Mouse (Mus musculus) midbrain, embryonic 14.5 days (tissue): ENCODE data around the gene Chchd3. TPM values are rescaled to one million over a fixed set of nuclear protein-coding genes. Genes with fewer than 3 reads are reported as not detected.

Experiments used
- ATAC-seq: fragments of 200-750 bp; cut with Nextera tagmentation; 2 replicates; pipeline ENCODE4 v1.8.0; 2017; ENCODE audit warnings: moderate number of reproducible peaks, moderate library complexity; ENCODE audit not compliant: low FRiP score, low TSS enrichment
- DNase-seq: peaks from one replicate; pipeline ENCODE4 v3.0.0-alpha.2; 2015
- H3K27ac ChIP-seq: fragments of 300-500 bp; sonication (generic); replicated peaks from 2 replicates; pipeline ENCODE4 v1.5.1; 2014; ENCODE audit warnings: mild to moderate bottlenecking, low read depth, low read length, moderate library complexity
- H3K27me3 ChIP-seq: fragments of 300-500 bp; sonication (generic); 2 replicates; pipeline ENCODE4 v1.6.1; 2014; ENCODE audit warnings: low read length, control low read depth, mixed read lengths; ENCODE audit not compliant: control insufficient read depth, insufficient read depth
- H3K36me3 ChIP-seq: fragments of 300-500 bp; sonication (generic); 2 replicates; pipeline ENCODE4 v1.6.1; 2014; ENCODE audit warnings: low read length, control low read depth; ENCODE audit not compliant: control insufficient read depth, insufficient read depth
- H3K4me1 ChIP-seq: fragments of 300-500 bp; sonication (generic); 2 replicates; pipeline ENCODE4 v1.6.1; 2014; ENCODE audit warnings: mild to moderate bottlenecking, antibody characterized with exemption, low read length, control low read depth; ENCODE audit not compliant: control insufficient read depth, insufficient read depth
- H3K4me2 ChIP-seq: fragments of 300-500 bp; sonication (generic); 2 replicates; pipeline ENCODE4 v1.6.1; 2014; ENCODE audit warnings: mild to moderate bottlenecking, low read length, moderate library complexity
- H3K4me3 ChIP-seq: fragments of 300-500 bp; sonication (generic); replicated peaks from 2 replicates; pipeline ENCODE4 v1.5.1; 2014; ENCODE audit warnings: low read depth, low read length
- H3K9ac ChIP-seq: fragments of 300-500 bp; sonication (generic); replicated peaks from 2 replicates; pipeline ENCODE4 v1.6.1; 2014; ENCODE audit warnings: mild to moderate bottlenecking, low read length, moderate library complexity
- H3K9me3 ChIP-seq: fragments of 300-500 bp; sonication (generic); 2 replicates; pipeline ENCODE4 v1.6.1; 2016; ENCODE audit warnings: low read length, control low read depth, mixed read lengths; ENCODE audit not compliant: control insufficient read depth
- WGBS: fragments of 180-500 bp; shearing (Covaris S2); extraction: QIAGEN DNeasy Blood & Tissue Kit; methylation state at CpG from one replicate; pipeline ENCODE4 v1.1.7; 2014; 5-methylcytosine and 5-hydroxymethylcytosine counted together
- polyA plus RNA-seq: library from polyadenylated mRNA; unstranded; fragments of >200 nt; fragmentation: Nextera tagmentation; extraction: Ambion mirVana; gene quantifications from 2 replicates; pipeline ENCODE4 v1.2.1, GENCODE M21; 2014

The Chchd3 gene
- polyA plus RNA-seq, 1 experiment from 2014 or later, result 110 TPM

GRCm38 (mm10) chr6:32890726-32891125 lies 169.3 kb downstream of the Chchd3 start:
- ATAC-seq, result no peak
- WGBS, result 94% methylated on average over 4 of the region's 4 CpGs

GRCm38 (mm10) chr6:32888894-32889529 lies 171.0 kb downstream of the Chchd3 start:
- no peak overlapping the region for H3K4me2 ChIP-seq
- H3K9ac ChIP-seq, result no peak overlapping the region
- no peaks in the 10 kb centered on the region for H3K4me1 ChIP-seq
- no peak overlapping the region for H3K4me3 ChIP-seq
- H3K27me3 ChIP-seq, result no peaks in the 10 kb centered on the region
- ATAC-seq (no peak), DNase-seq (no peak)
- no peaks in the 10 kb centered on the region for H3K9me3 ChIP-seq
- H3K36me3 ChIP-seq, result no peaks in the 10 kb centered on the region
- H3K27ac ChIP-seq, result no peak overlapping the region
- WGBS, result 81% methylated on average over 4 of the region's 4 CpGs

More at GRCm38 (mm10) chr6:32890726-32891125, 169.3 kb downstream of the Chchd3 start:
- H3K27ac ChIP-seq, result no peak overlapping the region
- no peak overlapping the region for H3K4me3 ChIP-seq
- H3K9ac ChIP-seq, result no peak overlapping the region
- H3K9me3 ChIP-seq, result no peaks in the 10 kb centered on the region
- no peak for DNase-seq
- no peaks in the 10 kb centered on the region for H3K36me3 ChIP-seq
- no peaks in the 10 kb centered on the region for H3K4me1 ChIP-seq
- H3K27me3 ChIP-seq, result no peaks in the 10 kb centered on the region
- no peak overlapping the region for H3K4me2 ChIP-seq

- H3K4me2 ChIP-seq, result no peak overlapping the region
- DNase-seq, result no peak
- H3K27ac ChIP-seq, result no peak overlapping the region
- H3K36me3 ChIP-seq, result no peaks in the 10 kb centered on the region
- H3K4me3 ChIP-seq, result no peak overlapping the region
- WGBS, result 82% methylated on average over 5 of the region's 5 CpGs
- peaks cover 10% of the 10 kb centered on the region; the same call in 1 of the 2 replicates for H3K4me1 ChIP-seq
- ATAC-seq, result no peak
- H3K27me3 ChIP-seq, result no peaks in the 10 kb centered on the region
- H3K9me3 ChIP-seq, result no peaks in the 10 kb centered on the region
- no peak overlapping the region for H3K9ac ChIP-seq
Observed at GRCm38 (mm10) chr6:32878586-32878985, 181.5 kb downstream of the Chchd3 start.

- H3K4me2 ChIP-seq, result no peak overlapping the region
- H3K4me1 ChIP-seq, result peaks cover 10% of the 10 kb centered on the region; the same call in 1 of the 2 replicates
- no peaks in the 10 kb centered on the region for H3K9me3 ChIP-seq
- WGBS, result 9% methylated on average over 3 of the region's 3 CpGs
- no peak overlapping the region for H3K27ac ChIP-seq
- ATAC-seq, result no peak
- H3K4me3 ChIP-seq, result no peak overlapping the region
- no peaks in the 10 kb centered on the region for H3K36me3 ChIP-seq
- peak; percentile 34 for DNase-seq
- no peaks in the 10 kb centered on the region for H3K27me3 ChIP-seq
- no peak overlapping the region for H3K9ac ChIP-seq
Observed at GRCm38 (mm10) chr6:32874176-32874575, 185.9 kb downstream of the Chchd3 start.

GRCm38 (mm10) chr6:32872805-32873204 lies 187.3 kb downstream of the Chchd3 start:
- H3K36me3 ChIP-seq, result no peaks in the 10 kb centered on the region
- ATAC-seq, result no peak
- peaks cover 10% of the 10 kb centered on the region; the same call in 1 of the 2 replicates for H3K4me1 ChIP-seq
- no peak overlapping the region for H3K4me3 ChIP-seq
- no peak overlapping the region for H3K27ac ChIP-seq
- H3K4me2 ChIP-seq, result no peak overlapping the region
- no peaks in the 10 kb centered on the region for H3K9me3 ChIP-seq
- H3K27me3 ChIP-seq, result no peaks in the 10 kb centered on the region
- 93% methylated on average over 2 of the region's 2 CpGs for WGBS
- DNase-seq, result no peak
- H3K9ac ChIP-seq, result no peak overlapping the region

- no peak overlapping the region for H3K4me3 ChIP-seq
- H3K27ac ChIP-seq, result no peak overlapping the region
- ATAC-seq (no peak), DNase-seq (no peak)
- no peaks in the 10 kb centered on the region for H3K4me1 ChIP-seq
- no peaks in the 10 kb centered on the region for H3K9me3 ChIP-seq
- H3K9ac ChIP-seq, result no peak overlapping the region
- no peaks in the 10 kb centered on the region for H3K36me3 ChIP-seq
- WGBS, result 96% methylated on average over 4 of the region's 4 CpGs
- H3K4me2 ChIP-seq, result no peak overlapping the region
- H3K27me3 ChIP-seq, result no peaks in the 10 kb centered on the region
Observed at GRCm38 (mm10) chr6:32850960-32851359, 209.1 kb downstream of the Chchd3 start.

- 91% methylated on average over 7 of the region's 7 CpGs for WGBS
Observed at GRCm38 (mm10) chr6:32848974-32849373, 211.1 kb downstream of the Chchd3 start.

GRCm38 (mm10) chr6:32845463-32845862 lies 214.6 kb downstream of the Chchd3 start:
- Histone ChIP-seq H3K4me2 (no peak overlapping the region), H3K4me3 (no peak overlapping the region), H3K27ac (no peak overlapping the region), H3K4me1 (no peaks in the 10 kb centered on the region), H3K27me3 (no peaks in the 10 kb centered on the region), H3K9me3 (no peaks in the 10 kb centered on the region), H3K9ac (no peak overlapping the region), H3K36me3 (no peaks in the 10 kb centered on the region)
- DNase-seq, result no peak
- 11% methylated on average over 1 of the region's 1 CpGs for WGBS
- ATAC-seq, result no peak

More at GRCm38 (mm10) chr6:32848974-32849373, 211.1 kb downstream of the Chchd3 start:
- H3K4me2 ChIP-seq, result no peak overlapping the region
- H3K27me3 ChIP-seq, result no peaks in the 10 kb centered on the region
- no peak overlapping the region for H3K9ac ChIP-seq
- H3K27ac ChIP-seq, result no peak overlapping the region
- no peak overlapping the region for H3K4me3 ChIP-seq
- no peaks in the 10 kb centered on the region for H3K36me3 ChIP-seq
- DNase-seq (no peak), ATAC-seq (no peak)
- no peaks in the 10 kb centered on the region for H3K9me3 ChIP-seq
- H3K4me1 ChIP-seq, result no peaks in the 10 kb centered on the region

GRCm38 (mm10) chr6:32837939-32838301 lies 222.1 kb downstream of the Chchd3 start:
- 85% methylated on average over 2 of the region's 2 CpGs for WGBS
- peak; percentile 19 for DNase-seq
- no peak overlapping the region for H3K4me3 ChIP-seq

More at GRCm38 (mm10) chr6:32837939-32838301, 222.1 kb downstream of the Chchd3 start:
- no peak overlapping the region for H3K4me2 ChIP-seq
- no peak overlapping the region; the same call in 1 of the 2 replicates for H3K27ac ChIP-seq
- ATAC-seq, result no peak
- no peaks in the 10 kb centered on the region for H3K36me3 ChIP-seq
- H3K9ac ChIP-seq, result no peak overlapping the region
- H3K4me1 ChIP-seq, result no peaks in the 10 kb centered on the region
- H3K27me3 ChIP-seq, result no peaks in the 10 kb centered on the region
- no peaks in the 10 kb centered on the region for H3K9me3 ChIP-seq
